Mouse (Mus musculus): ENCODE data around the gene Acss2. TPM values are rescaled to one million over a fixed set of nuclear protein-coding genes. Genes with fewer than 3 reads are reported as not detected.

Gene Acss2
- polyA plus RNA-seq, 1 experiment from 2014 or later = 29.4 TPM

- Histone ChIP-seq H3K27me3 (replicated peaks) (peaks cover 75% of the 10 kb centered on the region), H3K9ac (replicated peaks) (no peak overlapping the region), H3K36me3 (peaks cover 60% of the 10 kb centered on the region), H3K27ac (replicated peaks) (no peak overlapping the region), H3K4me2 (no peak overlapping the region), H3K9me3 (replicated peaks) (no peaks in the 10 kb centered on the region), H3K4me1 (peaks cover 23% of the 10 kb centered on the region), H3K4me3 (replicated peaks) (no peak overlapping the region)
- 77% methylated on average over 30 of the region's 30 CpGs for WGBS
- no peak for ATAC-seq (ENCODE audit: low FRiP score)
Measured at GRCm38 (mm10) chr2:155632138-155632936, 114.6 kb downstream of the Acss2 start.

GRCm38 (mm10) chr2:155633121-155633520, 115.4 kb downstream of the Acss2 start:
- peaks cover 68% of the 10 kb centered on the region for H3K36me3 ChIP-seq
- peaks cover 23% of the 10 kb centered on the region for H3K4me1 ChIP-seq
- H3K9me3 ChIP-seq (replicated peaks) = no peaks in the 10 kb centered on the region
- 70% methylated on average over 19 of the region's 19 CpGs for WGBS
- H3K9ac ChIP-seq (replicated peaks) = no peak overlapping the region
- H3K4me2 ChIP-seq = no peak overlapping the region
- no peak overlapping the region for H3K4me3 ChIP-seq (replicated peaks)
- peaks cover 67% of the 10 kb centered on the region for H3K27me3 ChIP-seq (replicated peaks)
- no peak overlapping the region for H3K27ac ChIP-seq (replicated peaks)
- ATAC-seq (ENCODE audit: low FRiP score) = no peak

- H3K9me3 ChIP-seq (replicated peaks) = no peaks in the 10 kb centered on the region
- H3K27ac ChIP-seq (replicated peaks) = no peak overlapping the region
- H3K4me2 ChIP-seq = no peak overlapping the region
- peaks cover 23% of the 10 kb centered on the region for H3K4me1 ChIP-seq
- peaks cover 73% of the 10 kb centered on the region for H3K36me3 ChIP-seq
- H3K9ac ChIP-seq (replicated peaks) = no peak overlapping the region
- WGBS = 89% methylated on average over 9 of the region's 9 CpGs
- H3K27me3 ChIP-seq (replicated peaks) = peaks cover 61% of the 10 kb centered on the region
- no peak overlapping the region for H3K4me3 ChIP-seq (replicated peaks)
- no peak for ATAC-seq (ENCODE audit: low FRiP score)
Measured at GRCm38 (mm10) chr2:155633731-155634130, 116.0 kb downstream of the Acss2 start.

GRCm38 (mm10) chr2:155634562-155634961, 116.8 kb downstream of the Acss2 start:
- no peak overlapping the region for H3K4me3 ChIP-seq (replicated peaks)
- H3K4me1 ChIP-seq = peaks cover 14% of the 10 kb centered on the region
- peaks cover 56% of the 10 kb centered on the region for H3K27me3 ChIP-seq (replicated peaks)
- no peak overlapping the region for H3K27ac ChIP-seq (replicated peaks)
- H3K9ac ChIP-seq (replicated peaks) = no peak overlapping the region
- H3K4me2 ChIP-seq = no peak overlapping the region
- H3K9me3 ChIP-seq (replicated peaks) = no peaks in the 10 kb centered on the region
- peaks cover 80% of the 10 kb centered on the region for H3K36me3 ChIP-seq
- no peak for ATAC-seq (ENCODE audit: low FRiP score)
- 94% methylated on average over 8 of the region's 8 CpGs for WGBS

MicroRNAs encoded within 50 kb of the gene (microRNA counts, 519-probe panel; counts per million panel counts)
- 1,677 counts per million, percentile 24 among the panel's probes with 10 or more counts for microRNA mmu-miR-499

Small RNA genes lying within 50 kb of the gene (microRNA-seq; reads per million reads assigned to microRNA genes)
- 12.6 reads per million, percentile 28 among the genes with 10 or more reads in this experiment for gene Mir499

Other genes with a start within 250 kb of the Acss2 start
- gene Map1lc3a, start 241.7 kb upstream of the Acss2 start, polyA plus RNA-seq (2015; fragmentation: Nextera tagmentation; extraction: Ambion mirVana) = 588 and 743 TPM in 2 replicates
- gene Pigu, start 160.5 kb upstream of the Acss2 start, polyA plus RNA-seq (2015; fragmentation: Nextera tagmentation; extraction: Ambion mirVana) = 57.0 and 57.4 TPM in 2 replicates
- 82.8 and 88.7 TPM in 2 replicates for gene Trp53inp2, start 136.9 kb upstream of the Acss2 start, polyA plus RNA-seq (2015; fragmentation: Nextera tagmentation; extraction: Ambion mirVana)
- 18.8 and 18.9 TPM in 2 replicates for gene Ncoa6, start 44.1 kb upstream of the Acss2 start, polyA plus RNA-seq (2015; fragmentation: Nextera tagmentation; extraction: Ambion mirVana)
- 80.2 and 94.7 TPM in 2 replicates for gene Ggt7, start 289 bp downstream of the Acss2 start, polyA plus RNA-seq (2015; fragmentation: Nextera tagmentation; extraction: Ambion mirVana)
- gene Gss, start 74.9 kb downstream of the Acss2 start, polyA plus RNA-seq (2015; fragmentation: Nextera tagmentation; extraction: Ambion mirVana) = 15.9 and 21.7 TPM in 2 replicates
- gene Myh7b, start 93.3 kb downstream of the Acss2 start, polyA plus RNA-seq (2015; fragmentation: Nextera tagmentation; extraction: Ambion mirVana) = 1.0 and 1.9 TPM in 2 replicates
- gene Trpc4ap, start 174.4 kb downstream of the Acss2 start, polyA plus RNA-seq (2015; fragmentation: Nextera tagmentation; extraction: Ambion mirVana) = 153 and 157 TPM in 2 replicates
- gene Edem2, start 211.5 kb downstream of the Acss2 start, polyA plus RNA-seq (2015; fragmentation: Nextera tagmentation; extraction: Ambion mirVana) = 40.1 and 43.4 TPM in 2 replicates
- not detected in 2 replicates for gene Gm17581, start 217.9 kb downstream of the Acss2 start, polyA plus RNA-seq (2015; fragmentation: Nextera tagmentation; extraction: Ambion mirVana)
- 4.2 and 5.0 TPM in 2 replicates for gene Procr, start 233.2 kb downstream of the Acss2 start, polyA plus RNA-seq (2015; fragmentation: Nextera tagmentation; extraction: Ambion mirVana)